Mouse (Mus musculus) kidney, embryonic 14.5 days (tissue): ENCODE results near the gene Nfib. TPM values are rescaled to one million over a fixed set of nuclear protein-coding genes. Genes with fewer than 3 reads are reported as not detected.

Experiments
- ATAC-seq: fragments of 200-750 bp; cut with Nextera tagmentation; 2 replicates; pipeline ENCODE4 v1.8.0; 2017; ENCODE audit warnings: moderate number of reproducible peaks, mild to moderate bottlenecking, moderate TSS enrichment, moderate library complexity; ENCODE audit not compliant: low FRiP score, low TSS enrichment
- H3K27ac ChIP-seq: fragments of 300-500 bp; sonication (generic); 2 replicates; pipeline ENCODE4 v1.5.1; 2014; ENCODE audit warnings: low read depth, mild to moderate bottlenecking, low read length, moderate library complexity, mixed read lengths
- H3K27me3 ChIP-seq: fragments of 300-500 bp; sonication (generic); 2 replicates; pipeline ENCODE4 v1.6.1; 2014; ENCODE audit warnings: mild to moderate bottlenecking, low read length; ENCODE audit not compliant: control insufficient read depth, insufficient read depth
- H3K36me3 ChIP-seq: fragments of 300-500 bp; sonication (generic); 2 replicates; pipeline ENCODE4 v1.6.1; 2014; ENCODE audit warnings: low read length, mixed read lengths; ENCODE audit not compliant: control insufficient read depth, insufficient read depth
- H3K4me1 ChIP-seq: fragments of 300-500 bp; sonication (generic); 2 replicates; pipeline ENCODE4 v1.6.1; 2014; ENCODE audit warnings: low read length, mixed read lengths; ENCODE audit not compliant: control insufficient read depth, insufficient read depth
- H3K4me2 ChIP-seq: fragments of 300-500 bp; sonication (generic); replicated peaks from 2 replicates; pipeline ENCODE4 v1.6.1; 2014; ENCODE audit warnings: low read depth, mild to moderate bottlenecking, low read length
- H3K4me3 ChIP-seq: fragments of 300-500 bp; sonication (generic); 2 replicates; pipeline ENCODE4 v1.5.1; 2014; ENCODE audit warnings: mild to moderate bottlenecking, low read length
- H3K9ac ChIP-seq: fragments of 300-500 bp; sonication (generic); 2 replicates; pipeline ENCODE4 v1.6.1; 2014; ENCODE audit warnings: low read depth, mild to moderate bottlenecking, low read length, moderate library complexity
- H3K9me3 ChIP-seq: fragments of 300-500 bp; sonication (generic); 2 replicates; pipeline ENCODE4 v1.6.1; 2016; ENCODE audit warnings: low read length; ENCODE audit not compliant: control insufficient read depth
- WGBS: fragments of 180-500 bp; shearing (Covaris S2); extraction: QIAGEN DNeasy Blood & Tissue Kit; methylation state at CpG from one replicate; pipeline ENCODE4 v1.1.7; 2014; 5-methylcytosine and 5-hydroxymethylcytosine counted together
- polyA plus RNA-seq: library from polyadenylated mRNA; unstranded; fragments of >200 nt; fragmentation: Nextera tagmentation; extraction: Ambion mirVana; gene quantifications from 2 replicates; pipeline ENCODE4 v1.2.1, GENCODE M21; 2014

Nfib gene
- polyA plus RNA-seq, 1 experiment from 2014 or later = 36.0 TPM

- ATAC-seq = peak; percentile 64; the same call in 1 of the 2 replicates
- H3K9ac ChIP-seq = no peak overlapping the region
- H3K4me2 ChIP-seq = no peak overlapping the region
- no peaks in the 10 kb centered on the region for H3K36me3 ChIP-seq
- H3K4me1 ChIP-seq = no peaks in the 10 kb centered on the region
- 61% methylated on average over 6 of the region's 6 CpGs for WGBS
- H3K27me3 ChIP-seq = no peaks in the 10 kb centered on the region
- no peaks in the 10 kb centered on the region for H3K9me3 ChIP-seq
- no peak overlapping the region for H3K4me3 ChIP-seq
- no peak overlapping the region for H3K27ac ChIP-seq
Observed at GRCm38 (mm10) chr4:82643022-82643733, 62.4 kb downstream of the Nfib start.

- Histone ChIP-seq H3K9me3 (no peaks in the 10 kb centered on the region), H3K4me2 (no peak overlapping the region), H3K9ac (no peak overlapping the region), H3K4me1 (no peaks in the 10 kb centered on the region), H3K27ac (no peak overlapping the region), H3K27me3 (no peaks in the 10 kb centered on the region), H3K36me3 (no peaks in the 10 kb centered on the region), H3K4me3 (no peak overlapping the region)
- ATAC-seq = no peak
- WGBS = 65% methylated on average over 5 of the region's 5 CpGs
Observed at GRCm38 (mm10) chr4:82641066-82641680, 64.4 kb downstream of the Nfib start.

GRCm38 (mm10) chr4:82638251-82638650, 67.3 kb downstream of the Nfib start:
- no peak overlapping the region for H3K4me3 ChIP-seq
- no peaks in the 10 kb centered on the region for H3K9me3 ChIP-seq
- H3K4me2 ChIP-seq = no peak overlapping the region
- no peaks in the 10 kb centered on the region for H3K36me3 ChIP-seq
- no peaks in the 10 kb centered on the region for H3K27me3 ChIP-seq
- H3K27ac ChIP-seq = no peak overlapping the region
- no peak for ATAC-seq
- no peak overlapping the region for H3K9ac ChIP-seq
- H3K4me1 ChIP-seq = no peaks in the 10 kb centered on the region
- 93% methylated on average over 9 of the region's 9 CpGs for WGBS

- ATAC-seq = no peak
- H3K4me3 ChIP-seq = no peak overlapping the region
- no peak overlapping the region for H3K27ac ChIP-seq
- no peaks in the 10 kb centered on the region for H3K36me3 ChIP-seq
- H3K27me3 ChIP-seq = no peaks in the 10 kb centered on the region
- H3K9ac ChIP-seq = no peak overlapping the region
- H3K9me3 ChIP-seq = no peaks in the 10 kb centered on the region
- 89% methylated on average over 4 of the region's 4 CpGs for WGBS
- no peaks in the 10 kb centered on the region for H3K4me1 ChIP-seq
- no peak overlapping the region for H3K4me2 ChIP-seq
Observed at GRCm38 (mm10) chr4:82637633-82638032, 67.9 kb downstream of the Nfib start.

- H3K27ac ChIP-seq = no peak overlapping the region
- no peak overlapping the region for H3K4me3 ChIP-seq
- H3K9me3 ChIP-seq = no peaks in the 10 kb centered on the region
- H3K4me1 ChIP-seq = no peaks in the 10 kb centered on the region
- no peak for ATAC-seq
- no peaks in the 10 kb centered on the region for H3K36me3 ChIP-seq
- WGBS = 52% methylated on average over 5 of the region's 5 CpGs
- no peak overlapping the region for H3K4me2 ChIP-seq
- H3K27me3 ChIP-seq = no peaks in the 10 kb centered on the region
- no peak overlapping the region for H3K9ac ChIP-seq
Observed at GRCm38 (mm10) chr4:82636658-82637057, 68.9 kb downstream of the Nfib start.

- no peak for ATAC-seq
- Histone ChIP-seq H3K36me3 (no peaks in the 10 kb centered on the region), H3K27me3 (no peaks in the 10 kb centered on the region), H3K27ac (no peak overlapping the region), H3K4me1 (no peaks in the 10 kb centered on the region), H3K9me3 (no peaks in the 10 kb centered on the region), H3K4me3 (no peak overlapping the region), H3K9ac (no peak overlapping the region), H3K4me2 (no peak overlapping the region)
- WGBS = 49% methylated on average over 5 of the region's 5 CpGs
Observed at GRCm38 (mm10) chr4:82635881-82636280, 69.7 kb downstream of the Nfib start.

- no peak overlapping the region for H3K4me2 ChIP-seq
- H3K9ac ChIP-seq = no peak overlapping the region
- no peak overlapping the region for H3K27ac ChIP-seq
- no peak overlapping the region for H3K4me3 ChIP-seq
- ATAC-seq = no peak
- no peaks in the 10 kb centered on the region for H3K9me3 ChIP-seq
- 95% methylated on average over 11 of the region's 11 CpGs for WGBS
- H3K4me1 ChIP-seq = no peaks in the 10 kb centered on the region
- H3K27me3 ChIP-seq = no peaks in the 10 kb centered on the region
- H3K36me3 ChIP-seq = no peaks in the 10 kb centered on the region
Observed at GRCm38 (mm10) chr4:82635118-82635517, 70.4 kb downstream of the Nfib start.

GRCm38 (mm10) chr4:82634365-82634764, 71.2 kb downstream of the Nfib start:
- Histone ChIP-seq H3K4me3 (no peak overlapping the region), H3K4me2 (no peak overlapping the region), H3K36me3 (no peaks in the 10 kb centered on the region), H3K27ac (no peak overlapping the region), H3K4me1 (no peaks in the 10 kb centered on the region), H3K27me3 (no peaks in the 10 kb centered on the region), H3K9ac (no peak overlapping the region), H3K9me3 (no peaks in the 10 kb centered on the region)
- no peak for ATAC-seq
- 71% methylated on average over 7 of the region's 7 CpGs for WGBS

GRCm38 (mm10) chr4:82624285-82625045, 81.1 kb downstream of the Nfib start:
- Histone ChIP-seq H3K27ac (no peak overlapping the region), H3K27me3 (no peaks in the 10 kb centered on the region), H3K4me3 (no peak overlapping the region), H3K36me3 (no peaks in the 10 kb centered on the region), H3K4me1 (peaks cover 7% of the 10 kb centered on the region; the same call in 1 of the 2 replicates), H3K9me3 (no peaks in the 10 kb centered on the region), H3K4me2 (no peak overlapping the region), H3K9ac (no peak overlapping the region)
- no peak for ATAC-seq
- WGBS = 69% methylated on average over 8 of the region's 8 CpGs
